Mouse (Mus musculus): Measurements from ENCODE around the gene Mvp.

The Mvp gene

DNA sequence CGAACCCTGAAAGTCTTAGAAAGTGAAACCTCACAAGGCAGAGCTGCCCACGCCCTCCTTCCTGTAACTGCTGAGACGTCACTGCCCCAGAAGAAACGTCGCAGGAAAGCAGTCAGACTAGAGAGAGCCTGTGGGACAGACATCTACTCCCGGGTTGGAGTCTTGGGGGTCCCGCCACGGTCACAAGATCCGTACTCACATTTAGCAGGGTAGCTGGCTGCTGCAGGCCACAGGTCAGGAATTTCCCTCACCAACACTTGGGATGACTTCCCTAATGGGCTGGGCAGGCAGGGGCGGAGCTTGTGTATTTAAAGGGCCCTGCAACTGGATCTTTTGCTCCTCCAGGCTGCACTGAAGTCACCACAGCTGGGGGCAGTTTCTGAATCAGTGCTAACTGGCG, at the start of gene Mvp:
TSS of gene Mvp (minus strand) at position 302 of the 400 bp plus-strand sequence.
- DNase-seq (ENCODE audit: low spot score) = no peak

GRCm38 (mm10) chr7:127055026-127055585, 40.7 kb upstream of the Mvp start:
- no peak for DNase-seq (ENCODE audit: low spot score)

DNA sequence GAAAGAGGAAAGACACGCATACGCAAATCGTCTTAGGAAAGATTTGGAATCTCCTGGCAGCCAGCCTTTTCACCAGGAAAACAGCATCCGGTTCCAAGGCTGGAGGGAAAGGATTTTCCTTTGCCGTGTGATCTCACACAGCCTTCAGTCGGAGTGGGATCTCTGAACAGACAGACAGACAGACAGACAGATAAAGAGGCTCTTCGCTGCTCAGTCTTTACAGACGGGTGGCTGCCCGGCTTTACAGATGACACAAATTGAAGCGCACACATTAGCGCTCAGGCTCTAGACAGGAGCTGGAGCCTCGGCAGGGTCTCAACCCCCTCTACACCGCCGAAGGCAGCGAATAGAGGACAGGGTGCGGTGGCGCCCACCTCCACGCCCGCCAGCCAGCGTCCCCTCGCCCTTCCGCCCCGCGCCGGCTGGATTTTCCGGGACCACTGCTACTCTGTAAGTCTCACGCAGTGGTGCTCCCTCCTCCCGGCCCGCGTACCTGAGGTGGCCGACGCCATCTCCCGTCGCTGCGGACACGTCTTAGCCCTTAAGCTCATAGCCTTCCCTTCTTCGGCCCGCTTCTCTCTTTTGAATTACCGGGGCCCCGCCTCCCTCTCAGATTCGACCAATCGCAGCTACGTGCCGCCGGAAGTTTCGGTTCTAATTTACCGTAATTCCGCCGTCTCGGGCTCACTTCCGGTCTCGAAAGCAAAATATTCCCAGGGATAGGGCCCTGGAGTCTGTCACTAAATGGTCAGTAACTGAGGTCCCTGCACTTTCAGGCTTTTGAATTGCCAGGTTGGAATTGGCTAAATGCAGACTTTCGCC, 27.6 kb upstream of the Mvp start, which contains the start of gene Kif22:
TSS of gene Kif22 (minus strand) at position 621 of the 822 bp plus-strand sequence.
- DNase-seq (ENCODE audit: low spot score) = peak; percentile 90

GRCm38 (mm10) chr7:127031244-127031643, 16.8 kb upstream of the Mvp start:
- DNase-seq (ENCODE audit: low spot score) = no peak

- DNase-seq (ENCODE audit: low spot score) = no peak
Measured at GRCm38 (mm10) chr7:127030172-127030571, 15.8 kb upstream of the Mvp start.

DNA sequence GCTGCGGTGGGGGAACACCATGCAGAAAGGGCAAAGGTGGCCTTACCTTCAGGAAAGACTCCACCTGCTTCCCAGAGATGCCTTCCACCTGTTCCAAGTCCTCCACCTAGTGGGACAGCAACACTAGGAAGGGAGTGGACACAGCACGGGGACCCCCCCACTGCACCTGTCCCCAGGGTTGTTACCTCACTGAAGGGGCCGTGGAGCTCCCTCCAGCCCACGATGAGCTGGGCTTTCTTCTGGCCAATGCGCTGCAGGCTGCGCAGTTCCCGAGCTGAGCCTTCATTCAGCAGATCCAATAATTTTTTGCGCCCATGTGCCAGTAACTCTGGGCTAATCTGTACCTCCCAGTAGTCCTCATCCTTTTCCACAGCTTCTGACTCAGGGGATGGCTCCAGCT, 13.5 kb upstream of the Mvp start:
- no peak for DNase-seq (ENCODE audit: low spot score)

- peak; percentile 96 for DNase-seq (ENCODE audit: low spot score)
Measured at GRCm38 (mm10) chr7:127026984-127027726, 12.7 kb upstream of the Mvp start, which contains the start of gene Maz. TSS of gene Maz (minus strand) at chr7:127027037.

- peak; percentile 42 for DNase-seq (ENCODE audit: low spot score)
Measured at GRCm38 (mm10) chr7:127026616-127026983, 12.2 kb upstream of the Mvp start.

DNA sequence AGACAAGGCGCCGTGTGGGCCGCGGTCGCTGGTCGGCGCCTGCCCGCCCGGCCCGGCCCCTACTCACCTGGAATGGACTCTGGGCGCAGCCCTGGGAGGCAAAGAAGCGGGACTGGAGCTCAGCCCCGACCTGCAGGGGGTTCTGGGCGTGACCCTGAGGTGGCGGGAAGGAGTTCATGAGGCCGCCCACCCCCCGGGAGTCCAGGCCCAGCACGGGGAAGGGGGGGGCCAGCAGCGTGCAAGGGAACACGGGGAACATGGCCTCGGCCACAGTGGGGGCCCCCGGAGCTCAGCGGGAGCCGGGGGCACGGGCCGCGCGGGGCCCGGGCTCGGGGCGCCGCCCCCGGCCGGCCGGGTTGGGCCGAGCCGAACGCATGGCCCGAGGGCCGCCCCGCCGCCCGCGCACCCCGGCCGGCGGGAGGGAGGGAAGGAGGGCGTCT, 11.8 kb upstream of the Mvp start:
- peak; percentile 64 for DNase-seq (ENCODE audit: low spot score)

GRCm38 (mm10) chr7:127025556-127026160, 11.2 kb upstream of the Mvp start:
- peak; percentile 54 for DNase-seq (ENCODE audit: low spot score)

DNA sequence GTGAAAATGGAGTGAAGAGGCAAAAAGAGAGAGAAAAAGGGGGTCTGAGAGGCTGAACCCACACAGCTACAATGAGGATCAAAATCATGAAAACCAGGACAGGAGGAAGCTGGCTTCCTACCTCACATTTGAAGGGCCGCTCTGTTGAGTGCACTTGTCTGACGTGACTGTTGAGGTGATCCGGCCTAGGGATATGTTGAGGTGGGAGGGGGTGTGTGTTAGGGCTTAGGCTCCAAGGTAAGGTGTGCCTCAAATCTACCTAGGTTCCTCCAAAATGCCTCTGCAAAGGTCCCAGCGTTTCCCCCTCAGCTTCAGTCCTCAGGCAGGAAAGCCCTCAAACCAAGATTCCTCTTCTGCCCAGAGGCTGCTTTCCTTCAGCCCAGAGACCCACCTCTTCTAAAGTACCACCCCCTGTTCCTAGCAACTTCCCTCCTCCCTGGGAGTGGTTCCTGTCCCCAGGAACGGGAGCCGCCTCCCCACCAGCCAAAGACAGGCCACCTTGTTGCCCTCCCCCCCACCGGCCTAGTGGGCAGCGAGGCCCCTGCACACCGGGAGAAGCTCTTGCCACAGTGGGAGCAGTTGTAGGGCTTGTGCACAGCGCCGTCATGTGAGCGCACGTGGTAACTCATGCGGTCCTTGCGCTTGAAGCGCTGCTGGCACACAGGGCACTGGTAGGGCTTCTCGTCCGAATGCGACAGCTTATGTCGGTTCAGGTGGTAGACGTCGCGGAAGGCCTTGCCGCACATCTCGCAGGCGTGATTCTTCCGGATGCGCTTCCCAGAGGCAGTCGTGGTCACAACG, 10.5 kb upstream of the Mvp start:
- DNase-seq (ENCODE audit: low spot score) = peak; percentile 58

DNA sequence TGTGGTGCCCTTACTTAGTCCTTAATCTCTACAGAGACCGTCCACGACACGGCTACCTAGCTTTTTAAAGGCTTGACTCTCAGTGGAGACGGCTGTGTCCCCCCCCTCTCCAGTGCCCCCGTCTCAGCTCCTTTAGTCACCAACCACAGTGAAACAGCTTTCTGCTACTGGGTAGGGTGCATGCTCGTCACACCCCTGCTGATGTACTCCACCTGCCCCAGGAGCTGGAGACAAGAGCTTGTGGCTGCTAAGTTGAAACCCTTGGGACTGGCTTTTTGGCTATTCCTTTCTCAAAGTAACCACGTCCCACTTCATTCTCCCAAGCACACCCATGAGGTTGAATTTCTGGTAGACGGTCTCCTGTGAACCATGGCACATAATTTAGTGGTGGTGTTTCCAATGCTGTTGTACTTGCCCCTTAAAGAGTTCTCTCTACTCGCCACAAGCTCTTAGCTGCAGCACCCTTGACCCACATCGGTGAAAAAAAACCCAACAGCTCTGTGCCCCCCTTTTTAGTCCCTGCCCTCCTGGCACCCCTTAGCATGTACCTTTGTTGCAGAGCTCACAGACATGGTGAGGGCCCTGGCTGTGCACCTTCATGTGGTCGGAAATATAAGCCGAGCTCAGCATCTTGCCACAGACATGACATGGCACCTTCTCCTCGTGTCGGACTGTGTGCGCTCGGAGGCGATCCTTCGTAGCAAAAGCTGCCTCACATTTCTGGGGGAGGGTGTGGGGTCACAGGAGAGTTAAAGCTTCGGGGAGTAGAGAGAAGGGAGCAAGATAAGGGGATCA, 9.7 kb upstream of the Mvp start:
- no peak for DNase-seq (ENCODE audit: low spot score)

DNA sequence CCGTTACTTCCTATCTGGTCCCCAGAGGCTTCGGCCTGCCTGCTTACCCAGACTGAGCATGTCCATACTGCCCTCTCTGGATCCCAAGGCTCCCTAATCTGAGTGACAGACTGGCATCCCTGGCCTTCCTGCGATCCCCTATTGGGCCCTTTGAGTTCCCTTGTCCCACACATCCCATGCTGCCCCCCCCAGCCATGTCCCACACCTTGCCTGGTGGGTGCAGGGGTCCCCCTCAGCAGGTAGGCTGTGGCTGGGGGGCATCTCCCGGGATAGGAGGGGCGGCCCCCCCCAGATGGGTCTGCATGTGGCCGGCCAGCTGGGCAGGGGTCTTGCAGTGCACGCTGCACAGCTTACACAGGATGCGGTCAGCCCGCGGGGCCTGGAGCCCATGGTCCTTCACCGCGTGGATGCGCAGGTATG, 8.9 kb upstream of the Mvp start:
- DNase-seq (ENCODE audit: low spot score) = no peak

- DNase-seq (ENCODE audit: low spot score) = no peak
Measured at GRCm38 (mm10) chr7:127022528-127023271, 8.3 kb upstream of the Mvp start.

DNA sequence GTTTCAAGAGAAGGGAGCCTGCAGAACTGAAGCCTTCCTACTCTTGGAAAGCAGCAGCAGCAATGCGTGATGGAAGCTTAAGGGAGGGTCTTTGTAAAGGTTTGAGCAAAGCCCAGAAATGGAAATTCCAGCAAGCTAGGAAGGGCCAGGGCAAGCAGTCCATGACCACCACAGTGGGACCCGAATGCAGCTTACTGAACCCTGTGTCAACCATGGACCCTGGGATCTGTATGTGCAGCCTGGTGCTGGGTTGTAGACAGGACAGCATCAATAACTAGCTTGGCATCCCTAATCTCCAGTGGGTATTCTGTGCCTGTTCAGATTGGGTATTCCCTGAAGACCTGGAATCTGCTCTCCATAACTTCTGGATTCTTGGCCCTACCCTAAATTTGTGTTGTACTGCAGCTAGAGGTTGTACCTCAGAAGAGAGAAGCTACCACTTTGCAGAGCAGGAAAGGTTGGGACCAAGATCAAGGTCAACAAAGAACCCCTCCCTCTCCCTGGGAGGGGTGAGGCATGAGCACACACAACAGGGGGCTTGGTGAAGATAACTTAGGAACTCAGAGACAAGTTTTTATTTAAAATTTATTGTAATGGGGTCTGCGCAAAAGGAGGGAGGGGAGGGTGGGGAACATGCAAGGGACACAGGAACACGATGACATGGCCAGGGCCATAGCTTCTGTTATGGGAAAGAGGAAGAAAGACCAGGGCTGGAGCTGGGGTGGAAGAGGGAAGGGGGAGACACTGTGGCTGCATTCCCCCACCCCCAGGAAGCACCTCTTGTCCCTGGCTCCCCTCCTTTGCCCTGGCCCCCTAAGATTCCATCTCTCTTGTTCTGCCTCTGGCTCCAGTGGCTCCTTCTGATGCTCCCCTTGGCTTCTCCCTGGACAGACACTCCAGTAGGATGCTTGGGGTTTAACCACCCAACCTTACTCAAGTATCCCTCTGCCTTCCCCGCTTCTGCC, 7.4 kb upstream of the Mvp start:
- no peak for DNase-seq (ENCODE audit: low spot score)

DNA sequence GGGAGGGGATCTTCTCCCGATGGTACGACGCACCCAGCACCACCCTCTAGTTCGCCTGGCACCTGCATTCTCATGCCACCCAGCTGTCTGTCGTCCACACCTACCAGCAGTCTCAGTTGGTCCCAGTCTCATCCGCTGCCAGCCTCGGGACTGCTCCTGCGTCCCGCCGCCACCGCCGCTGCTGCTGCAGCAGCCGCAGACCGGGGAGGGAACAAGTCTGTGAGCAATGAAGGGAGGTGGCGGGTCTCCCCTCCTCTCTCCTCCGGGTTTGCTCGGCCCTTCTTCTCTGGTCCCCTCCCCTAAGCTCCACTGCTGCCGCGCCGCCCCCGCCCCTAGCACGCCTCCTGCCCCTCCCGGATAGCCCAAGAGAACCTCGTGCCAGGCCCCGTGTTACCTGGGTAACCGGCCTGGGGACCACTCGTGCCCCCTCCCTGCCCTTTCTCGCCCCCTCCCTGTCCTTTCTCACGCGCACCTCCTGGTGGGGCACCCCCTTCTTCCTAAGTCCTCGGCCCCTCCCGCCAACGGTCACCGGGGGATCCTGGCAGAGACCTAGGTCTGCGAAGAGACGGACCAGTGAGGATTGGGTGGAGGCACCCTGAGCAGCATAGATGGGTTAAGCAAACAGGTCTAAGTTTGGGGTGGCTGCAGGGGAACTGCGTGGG, 6.6 kb upstream of the Mvp start, which contains the start of the genes Gm42742 and Prrt2:
TSS of gene Gm42742 (minus strand) at position 197 of the 662 bp plus-strand sequence.
TSS of gene Prrt2 (minus strand) at position 311 of the 662 bp plus-strand sequence.
- DNase-seq (ENCODE audit: low spot score) = no peak

- DNase-seq (ENCODE audit: low spot score) = no peak
Measured at GRCm38 (mm10) chr7:127020491-127020890, 6.1 kb upstream of the Mvp start.

DNA sequence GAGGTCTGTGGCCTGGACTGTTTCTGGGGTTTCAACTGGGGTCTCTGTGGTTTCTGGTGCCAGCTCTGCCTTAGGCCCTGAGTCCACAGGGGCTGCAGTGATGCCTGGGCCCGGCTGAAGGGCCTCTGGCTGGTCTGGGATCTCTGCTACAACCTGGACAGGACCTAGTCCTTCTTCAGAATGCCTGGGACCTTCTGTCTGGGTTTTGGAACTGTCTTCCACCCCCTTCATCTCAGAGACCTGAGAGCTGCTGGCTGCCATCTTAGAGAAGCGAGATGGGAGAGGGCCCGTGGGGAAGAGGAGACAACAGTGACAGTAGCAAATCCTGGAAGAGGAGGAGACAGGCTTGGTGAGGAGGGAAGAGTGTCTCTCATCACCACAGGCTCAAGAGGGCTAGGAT, 5.6 kb upstream of the Mvp start:
- no peak for DNase-seq (ENCODE audit: low spot score)

Data from ovary, postnatal 10 days (tissue).